Mouse (Mus musculus) hindbrain, postnatal 0 days (tissue): ENCODE measurements at regions not wholly inside any gene's neighbourhood (a gene's known extent, or its start where the extent isn't known, plus 50 kb on each side); places are given as distances from the start of the nearest gene placed in this dataset.

ENCODE experiments used
- ATAC-seq: fragments of 200-750 bp; cut with Nextera tagmentation; 2 replicates; pipeline ENCODE4 v1.8.0; 2017; ENCODE audit warnings: mild to moderate bottlenecking, moderate TSS enrichment, moderate library complexity
- DNase-seq: peaks from one replicate; pipeline ENCODE4 v3.0.0-alpha.2; 2015; ENCODE audit warnings: low spot score
- H3K27ac ChIP-seq: fragments of 300-500 bp; sonication (generic); 2 replicates; pipeline ENCODE4 v1.5.1; 2014; ENCODE audit warnings: mild to moderate bottlenecking
- H3K27me3 ChIP-seq: fragments of 300-500 bp; sonication (generic); 2 replicates; pipeline ENCODE4 v1.6.1; 2014; ENCODE audit warnings: low read length, mixed read lengths; ENCODE audit not compliant: insufficient read depth
- H3K36me3 ChIP-seq: fragments of 300-500 bp; sonication (generic); 2 replicates; pipeline ENCODE4 v1.6.1; 2014; ENCODE audit warnings: low read length, mixed read lengths; ENCODE audit not compliant: insufficient read depth
- H3K4me1 ChIP-seq: fragments of 300-500 bp; sonication (generic); 2 replicates; pipeline ENCODE4 v1.6.1; 2014; ENCODE audit warnings: antibody characterized with exemption, low read length, mixed read lengths; ENCODE audit not compliant: insufficient read depth
- H3K4me2 ChIP-seq: fragments of 300-500 bp; sonication (generic); 2 replicates; pipeline ENCODE4 v1.6.1; 2014; ENCODE audit warnings: low read depth, mild to moderate bottlenecking, low read length, moderate library complexity, mixed read lengths
- H3K4me3 ChIP-seq: fragments of 300-500 bp; sonication (generic); 2 replicates; pipeline ENCODE4 v1.5.1; 2014; ENCODE audit warnings: low read length
- H3K9ac ChIP-seq: fragments of 300-500 bp; sonication (generic); replicated peaks from 2 replicates; pipeline ENCODE4 v1.6.1; 2014; ENCODE audit warnings: mild to moderate bottlenecking, low read length, moderate library complexity, mixed read lengths
- H3K9me3 ChIP-seq: fragments of 300-500 bp; sonication (generic); 2 replicates; pipeline ENCODE4 v1.6.1; 2016; ENCODE audit warnings: low read length, mixed read lengths
- CTCF ChIP-seq: IDR thresholded peaks from 2 replicates; pipeline ENCODE4 v1.5.1; 2016; ENCODE audit warnings: antibody characterized with exemption, control low read depth, low read depth
- WGBS: fragments of 180-500 bp; shearing (Covaris S2); extraction: QIAGEN DNeasy Blood & Tissue Kit; methylation state at CpG from one replicate; pipeline ENCODE4 v1.1.7; 2014; 5-methylcytosine and 5-hydroxymethylcytosine counted together

DNA sequence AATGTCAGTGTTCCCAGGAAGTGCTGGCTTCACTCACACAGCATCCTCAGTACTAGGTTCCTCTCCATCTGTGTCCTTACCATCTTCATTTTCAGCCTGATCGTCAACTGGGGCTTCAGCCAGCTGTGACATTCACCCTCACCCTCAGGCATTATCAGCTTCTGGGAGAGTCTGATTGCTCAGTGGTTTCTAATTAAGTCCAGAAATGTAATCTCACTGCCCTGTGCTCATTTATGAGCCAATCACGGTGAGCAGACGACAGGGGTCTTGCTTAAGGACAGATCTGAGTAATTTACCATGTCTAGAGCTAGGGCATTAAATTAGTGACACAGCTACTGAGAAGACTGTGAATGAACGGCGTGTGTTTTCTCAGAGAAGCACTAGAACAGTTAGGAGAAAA lies 260.8 kb downstream of the Tle4 start:
- no peak for TF ChIP-seq CTCF
- H3K4me1 ChIP-seq, result no peaks in the 10 kb centered on the region
- no peak overlapping the region for H3K27ac ChIP-seq
- peak; percentile 40; the same call in 1 of the 2 replicates for ATAC-seq
- H3K27me3 ChIP-seq, result no peaks in the 10 kb centered on the region
- H3K9ac ChIP-seq, result no peak overlapping the region
- H3K4me2 ChIP-seq, result no peak overlapping the region
- WGBS, result 30% methylated on average over 5 of the region's 5 CpGs
- H3K9me3 ChIP-seq, result no peaks in the 10 kb centered on the region
- no peaks in the 10 kb centered on the region for H3K36me3 ChIP-seq
- peak; percentile 31 for DNase-seq
- no peak overlapping the region for H3K4me3 ChIP-seq

DNA sequence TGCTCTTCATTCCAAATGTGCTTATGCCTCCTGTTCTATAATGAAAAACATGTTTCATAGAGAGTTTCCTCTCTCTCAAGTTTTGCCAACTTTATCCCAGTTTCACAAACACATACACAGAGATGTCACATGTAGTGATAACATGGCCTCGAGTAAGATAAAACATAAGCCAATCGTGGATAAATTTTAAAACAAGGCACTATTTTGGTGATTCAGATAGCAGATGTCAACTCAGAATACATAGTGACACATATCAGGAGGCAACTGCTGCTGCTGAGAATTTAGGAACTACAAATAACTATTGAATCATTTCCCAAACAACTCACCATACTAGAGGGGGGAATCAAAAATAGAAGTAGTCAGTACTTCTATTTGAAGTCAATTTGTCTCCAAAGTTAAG lies 257.1 kb downstream of the Tle4 start:
- H3K9me3 ChIP-seq, result no peaks in the 10 kb centered on the region
- no peaks in the 10 kb centered on the region for H3K36me3 ChIP-seq
- H3K4me3 ChIP-seq, result no peak overlapping the region
- TF ChIP-seq CTCF, result no peak
- H3K9ac ChIP-seq, result no peak overlapping the region
- WGBS, result 86% methylated on average over 2 of the region's 2 CpGs
- no peaks in the 10 kb centered on the region for H3K4me1 ChIP-seq
- no peaks in the 10 kb centered on the region; the same call in 1 of the 2 replicates for H3K27me3 ChIP-seq
- no peak overlapping the region for H3K4me2 ChIP-seq
- DNase-seq, result no peak
- no peak for ATAC-seq
- no peak overlapping the region for H3K27ac ChIP-seq

DNA sequence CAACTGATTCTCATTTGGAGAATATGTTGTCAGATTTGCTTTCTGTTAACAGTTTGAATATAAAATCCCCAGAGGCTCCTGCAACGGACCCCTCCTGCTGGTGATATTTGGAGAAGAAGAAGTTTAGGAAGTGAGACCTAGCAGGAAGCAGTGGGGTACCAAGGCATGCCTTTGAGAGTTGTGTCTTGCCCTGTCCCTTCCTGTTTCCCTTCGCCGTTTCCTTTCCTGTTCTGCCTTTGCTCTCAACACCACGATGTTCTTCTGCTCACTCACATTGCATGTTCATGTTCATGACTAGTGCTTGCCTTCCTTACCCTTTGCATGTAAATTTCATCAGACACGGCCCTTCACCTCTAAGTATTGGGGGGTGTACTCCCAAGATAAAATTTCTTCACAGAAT lies 254.0 kb downstream of the Tle4 start:
- TF ChIP-seq CTCF, result no peak
- Histone ChIP-seq H3K36me3 (no peaks in the 10 kb centered on the region), H3K27me3 (no peaks in the 10 kb centered on the region; the same call in 1 of the 2 replicates), H3K4me1 (no peaks in the 10 kb centered on the region), H3K4me3 (no peak overlapping the region), H3K4me2 (no peak overlapping the region), H3K9ac (no peak overlapping the region), H3K27ac (no peak overlapping the region), H3K9me3 (no peaks in the 10 kb centered on the region)
- 81% methylated on average over 5 of the region's 5 CpGs for WGBS
- no peak for DNase-seq
- ATAC-seq, result no peak

DNA sequence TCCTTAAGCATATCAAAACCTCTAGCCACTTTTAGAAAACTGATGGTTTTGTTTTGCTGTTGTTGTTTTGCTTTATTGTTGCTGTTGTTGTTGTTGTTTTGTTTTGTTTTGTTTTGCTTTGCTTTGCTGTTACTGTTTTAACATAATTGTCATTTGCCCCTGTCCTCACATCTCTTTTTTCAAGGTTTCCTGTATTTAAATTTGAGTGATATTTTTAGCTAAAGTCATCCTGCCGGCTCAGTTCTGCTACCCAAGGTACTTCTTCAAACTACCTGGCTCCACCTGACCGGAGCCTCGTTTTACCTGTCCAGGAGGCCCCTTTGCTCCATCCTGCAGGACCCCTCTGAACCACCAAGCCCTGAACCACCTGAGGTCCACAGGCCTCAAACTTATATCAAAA lies 253.4 kb downstream of the Tle4 start:
- no peak for ATAC-seq
- Histone ChIP-seq H3K36me3 (no peaks in the 10 kb centered on the region), H3K4me3 (no peak overlapping the region), H3K4me2 (no peak overlapping the region), H3K9ac (no peak overlapping the region), H3K27ac (no peak overlapping the region), H3K27me3 (no peaks in the 10 kb centered on the region; the same call in 1 of the 2 replicates), H3K9me3 (no peaks in the 10 kb centered on the region), H3K4me1 (no peaks in the 10 kb centered on the region)
- TF ChIP-seq CTCF, result no peak
- WGBS, result 91% methylated on average over 3 of the region's 3 CpGs
- no peak for DNase-seq

DNA sequence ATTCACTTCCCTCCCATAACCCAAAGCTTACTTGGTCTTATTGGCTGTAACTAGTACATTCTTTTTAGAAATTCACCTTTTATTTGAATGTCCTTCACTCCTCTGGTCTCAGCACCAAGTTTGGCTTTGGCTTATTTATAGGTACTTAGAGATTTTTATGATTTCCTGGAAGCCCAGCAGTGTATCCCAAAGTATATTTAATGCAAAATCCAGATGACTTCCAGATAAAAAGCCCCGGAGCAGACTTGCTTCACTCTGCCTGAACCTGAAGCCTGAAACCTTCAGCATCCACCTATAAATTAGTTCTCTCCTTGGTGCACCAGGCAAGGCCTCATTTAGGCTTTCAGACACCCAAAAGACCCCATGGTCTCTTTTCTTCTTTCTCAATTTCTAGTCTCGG lies 250.8 kb downstream of the Tle4 start:
- ATAC-seq, result no peak
- H3K9ac ChIP-seq, result no peak overlapping the region
- H3K4me2 ChIP-seq, result no peak overlapping the region
- H3K27ac ChIP-seq, result no peak overlapping the region
- no peaks in the 10 kb centered on the region for H3K9me3 ChIP-seq
- H3K36me3 ChIP-seq, result no peaks in the 10 kb centered on the region
- no peak overlapping the region for H3K4me3 ChIP-seq
- H3K27me3 ChIP-seq, result no peaks in the 10 kb centered on the region; the same call in 1 of the 2 replicates
- H3K4me1 ChIP-seq, result no peaks in the 10 kb centered on the region
- no peak for DNase-seq
- WGBS, result 63% methylated on average over 2 of the region's 2 CpGs
- no peak for TF ChIP-seq CTCF

DNA sequence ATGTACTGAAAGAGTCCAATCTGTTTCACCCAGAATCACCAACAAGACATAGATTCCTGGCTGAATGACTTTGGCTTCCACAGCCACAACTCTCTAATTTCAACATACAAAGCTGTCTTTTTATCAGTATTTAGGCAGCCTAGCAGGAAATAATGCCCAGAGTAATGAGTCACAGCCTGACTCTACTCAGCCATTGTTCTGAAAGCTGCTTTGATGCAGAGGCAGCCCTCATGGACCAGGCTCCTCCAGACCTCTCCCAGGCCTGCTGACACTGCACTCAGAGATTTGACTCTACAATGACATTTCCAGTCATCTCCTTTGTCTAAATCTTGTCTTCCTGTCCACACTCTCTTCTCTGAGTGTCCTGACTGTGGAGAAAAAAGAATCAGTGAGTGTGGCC lies 250.4 kb downstream of the Tle4 start:
- ATAC-seq, result no peak
- no peaks in the 10 kb centered on the region; the same call in 1 of the 2 replicates for H3K27me3 ChIP-seq
- H3K36me3 ChIP-seq, result no peaks in the 10 kb centered on the region
- no peak overlapping the region for H3K9ac ChIP-seq
- TF ChIP-seq CTCF, result no peak
- H3K4me2 ChIP-seq, result no peak overlapping the region
- H3K9me3 ChIP-seq, result no peaks in the 10 kb centered on the region
- no peak overlapping the region for H3K4me3 ChIP-seq
- H3K4me1 ChIP-seq, result no peaks in the 10 kb centered on the region
- no peak overlapping the region for H3K27ac ChIP-seq
- no peak for DNase-seq

DNA sequence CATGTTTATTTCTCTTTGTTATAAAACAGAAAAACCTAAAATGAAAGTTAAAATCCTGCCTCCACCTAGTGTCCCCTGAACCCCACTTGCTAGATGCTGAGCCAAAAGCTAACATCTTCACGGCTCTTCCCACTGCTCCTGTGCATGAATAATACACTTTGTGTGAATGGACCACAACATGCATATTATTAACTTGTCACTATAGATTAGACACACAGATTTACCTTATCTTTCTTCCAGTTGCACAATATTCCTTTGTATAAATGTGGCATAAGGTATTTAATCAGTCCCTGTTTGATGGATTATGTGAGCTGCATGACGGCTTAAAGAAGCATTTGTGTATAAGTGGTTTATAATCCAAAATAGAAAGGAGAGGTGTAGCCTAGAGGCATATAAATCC lies 248.1 kb downstream of the Tle4 start:
- no peak overlapping the region for H3K9ac ChIP-seq
- H3K4me2 ChIP-seq, result no peak overlapping the region
- H3K36me3 ChIP-seq, result no peaks in the 10 kb centered on the region
- WGBS, result 56% methylated on average over 2 of the region's 2 CpGs
- no peaks in the 10 kb centered on the region for H3K4me1 ChIP-seq
- no peak for ATAC-seq
- DNase-seq, result no peak
- no peak for TF ChIP-seq CTCF
- H3K27ac ChIP-seq, result no peak overlapping the region
- H3K4me3 ChIP-seq, result no peak overlapping the region
- no peaks in the 10 kb centered on the region for H3K9me3 ChIP-seq
- no peaks in the 10 kb centered on the region for H3K27me3 ChIP-seq
